Mouse (Mus musculus): ENCODE measurements around the gene Mycbpap.

The Mycbpap gene

GRCm38 (mm10) chr11:94481963-94482362, 39.6 kb downstream of the Mycbpap start:
- DNase-seq (ENCODE audit: low read depth, low spot score), result no peak

GRCm38 (mm10) chr11:94480382-94480781, 41.2 kb downstream of the Mycbpap start:
- DNase-seq (ENCODE audit: low read depth, low spot score), result no peak

GRCm38 (mm10) chr11:94477651-94478050, 43.9 kb downstream of the Mycbpap start:
- DNase-seq (ENCODE audit: low read depth, low spot score), result no peak

- no peak for DNase-seq (ENCODE audit: low read depth, low spot score)
These were observed 45.8 kb downstream of the Mycbpap start for GRCm38 (mm10) chr11:94475722-94476121.

GRCm38 (mm10) chr11:94474544-94474910, 47.0 kb downstream of the Mycbpap start:
- DNase-seq (ENCODE audit: low read depth, low spot score), result no peak

- peak; percentile 84 for DNase-seq (ENCODE audit: low read depth, low spot score)
These were observed 47.6 kb downstream of the Mycbpap start, which contains the start of gene Cacna1g for GRCm38 (mm10) chr11:94473707-94474543. Gene Cacna1g, minus strand, starts transcription at chr11:94474198.

GRCm38 (mm10) chr11:94472916-94473706, 48.4 kb downstream of the Mycbpap start:
- peak; percentile 22 for DNase-seq (ENCODE audit: low read depth, low spot score)

GRCm38 (mm10) chr11:94472585-94472915, 49.0 kb downstream of the Mycbpap start:
- no peak for DNase-seq (ENCODE audit: low read depth, low spot score)

- no peak for DNase-seq (ENCODE audit: low read depth, low spot score)
These were observed 49.6 kb downstream of the Mycbpap start for GRCm38 (mm10) chr11:94471740-94472584.

GRCm38 (mm10) chr11:94470391-94470790, 51.2 kb downstream of the Mycbpap start:
- no peak for DNase-seq (ENCODE audit: low read depth, low spot score)

GRCm38 (mm10) chr11:94469136-94470064, 52.1 kb downstream of the Mycbpap start:
- peak; percentile 26 for DNase-seq (ENCODE audit: low read depth, low spot score)

- DNase-seq (ENCODE audit: low read depth, low spot score), result peak; percentile 57
These were observed 52.9 kb downstream of the Mycbpap start for GRCm38 (mm10) chr11:94468582-94469064.

GRCm38 (mm10) chr11:94466333-94466855, 55.1 kb downstream of the Mycbpap start:
- no peak for DNase-seq (ENCODE audit: low read depth, low spot score)

- no peak for DNase-seq (ENCODE audit: low read depth, low spot score)
These were observed 57.4 kb downstream of the Mycbpap start for GRCm38 (mm10) chr11:94464170-94464569.

GRCm38 (mm10) chr11:94461856-94462255, 59.7 kb downstream of the Mycbpap start:
- DNase-seq (ENCODE audit: low read depth, low spot score), result no peak

- no peak for DNase-seq (ENCODE audit: low read depth, low spot score)
These were observed 64.5 kb downstream of the Mycbpap start for GRCm38 (mm10) chr11:94457001-94457400.

GRCm38 (mm10) chr11:94456347-94456746, 65.2 kb downstream of the Mycbpap start:
- no peak for DNase-seq (ENCODE audit: low read depth, low spot score)

- no peak for DNase-seq (ENCODE audit: low read depth, low spot score)
These were observed 66.3 kb downstream of the Mycbpap start for GRCm38 (mm10) chr11:94455161-94455820.

- no peak for DNase-seq (ENCODE audit: low read depth, low spot score)
These were observed 66.8 kb downstream of the Mycbpap start for GRCm38 (mm10) chr11:94454756-94455155.
